Mouse (Mus musculus) stomach, postnatal 0 days (tissue): Measurements from ENCODE around the gene Abraxas2. TPM values are rescaled to one million over a fixed set of nuclear protein-coding genes. Genes with fewer than 3 reads are reported as not detected.

ENCODE experiments used
- ATAC-seq: fragments of 200-750 bp; cut with Nextera tagmentation; 2 replicates; pipeline ENCODE4 v1.8.0; 2017; ENCODE audit not compliant: low FRiP score, low TSS enrichment
- DNase-seq: peaks from one replicate; pipeline ENCODE4 v3.0.0-alpha.2; 2016; ENCODE audit warnings: low spot score
- H3K27ac ChIP-seq: fragments of 300-500 bp; sonication (generic); replicated peaks from 2 replicates; pipeline ENCODE4 v1.5.1; 2014; ENCODE audit warnings: mild to moderate bottlenecking, control low read depth
- H3K27me3 ChIP-seq: fragments of 300-500 bp; sonication (generic); 2 replicates; pipeline ENCODE4 v1.6.1; 2014; ENCODE audit warnings: low read length; ENCODE audit not compliant: control insufficient read depth, insufficient read depth
- H3K36me3 ChIP-seq: fragments of 300-500 bp; sonication (generic); 2 replicates; pipeline ENCODE4 v1.6.1; 2014; ENCODE audit warnings: low read length, mixed read lengths; ENCODE audit not compliant: control insufficient read depth, insufficient read depth
- H3K4me1 ChIP-seq: fragments of 300-500 bp; sonication (generic); replicated peaks from 2 replicates; pipeline ENCODE4 v1.6.1; 2014; ENCODE audit warnings: antibody characterized with exemption; ENCODE audit not compliant: control insufficient read depth, insufficient read depth
- H3K4me2 ChIP-seq: fragments of 300-500 bp; sonication (generic); replicated peaks from 2 replicates; pipeline ENCODE4 v1.6.1; 2014; ENCODE audit warnings: low read depth, mild to moderate bottlenecking, control low read depth, moderate library complexity
- H3K4me3 ChIP-seq: fragments of 300-500 bp; sonication (generic); 2 replicates; pipeline ENCODE4 v1.5.1; 2014; ENCODE audit warnings: low read depth, low read length, control low read depth
- H3K9ac ChIP-seq: fragments of 300-500 bp; sonication (generic); 2 replicates; pipeline ENCODE4 v1.6.1; 2014; ENCODE audit warnings: mild to moderate bottlenecking, low read length, control low read depth, mixed read lengths
- H3K9me3 ChIP-seq: fragments of 300-500 bp; sonication (generic); 2 replicates; pipeline ENCODE4 v1.6.1; 2016; ENCODE audit warnings: low read length; ENCODE audit not compliant: control insufficient read depth
- CTCF ChIP-seq: IDR thresholded peaks from 2 replicates; pipeline ENCODE4 v1.5.1; 2016; ENCODE audit warnings: antibody characterized with exemption, low read depth, mild to moderate bottlenecking, moderate library complexity
- EP300 ChIP-seq: optimal IDR thresholded peaks from 2 replicates; pipeline ENCODE3; 2016; ENCODE audit warnings: antibody characterized with exemption
- WGBS: fragments of 180-500 bp; shearing (Covaris S2); extraction: QIAGEN DNeasy Blood & Tissue Kit; methylation state at CpG from one replicate; pipeline ENCODE4 v1.1.7; 2014; 5-methylcytosine and 5-hydroxymethylcytosine counted together
- polyA plus RNA-seq: library from polyadenylated mRNA; unstranded; fragments of >200 nt; fragmentation: Nextera tagmentation; extraction: Ambion mirVana; gene quantifications from 2 replicates; pipeline ENCODE4 v1.2.1, GENCODE M21; 2015

Gene Abraxas2
- polyA plus RNA-seq, 1 experiment from 2014 or later, result 20.2 TPM

DNA sequence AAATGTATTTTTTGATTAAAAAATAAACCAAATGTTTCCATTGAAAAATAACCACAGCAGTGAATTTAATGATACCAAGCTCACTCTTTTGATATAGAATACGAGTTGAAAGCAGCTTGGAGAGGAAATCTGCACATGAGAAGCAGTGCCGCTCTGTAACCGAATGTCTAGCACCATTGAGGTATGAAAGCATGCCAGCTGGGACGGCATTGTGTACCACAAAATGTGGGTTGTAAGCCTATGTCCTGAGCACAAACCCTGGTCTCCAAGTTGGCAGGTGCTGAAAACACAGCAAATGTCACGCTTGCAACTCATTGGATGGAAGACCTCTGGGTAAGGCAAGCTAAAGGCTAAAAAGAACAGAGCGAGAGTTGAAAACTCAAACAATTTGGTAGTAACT, 42.0 kb upstream of the Abraxas2 start:
- H3K4me1 ChIP-seq, result no peaks in the 10 kb centered on the region; the same call in 1 of the 2 replicates
- TF ChIP-seq CTCF (no peak), EP300 (no peak)
- H3K36me3 ChIP-seq, result no peaks in the 10 kb centered on the region
- H3K4me3 ChIP-seq, result no peak overlapping the region
- no peaks in the 10 kb centered on the region for H3K9me3 ChIP-seq
- no peak overlapping the region for H3K27ac ChIP-seq
- H3K4me2 ChIP-seq, result no peak overlapping the region
- WGBS, result 96% methylated on average over 6 of the region's 6 CpGs
- no peak for DNase-seq
- H3K27me3 ChIP-seq, result no peaks in the 10 kb centered on the region
- H3K9ac ChIP-seq, result no peak overlapping the region
- no peak for ATAC-seq

DNA sequence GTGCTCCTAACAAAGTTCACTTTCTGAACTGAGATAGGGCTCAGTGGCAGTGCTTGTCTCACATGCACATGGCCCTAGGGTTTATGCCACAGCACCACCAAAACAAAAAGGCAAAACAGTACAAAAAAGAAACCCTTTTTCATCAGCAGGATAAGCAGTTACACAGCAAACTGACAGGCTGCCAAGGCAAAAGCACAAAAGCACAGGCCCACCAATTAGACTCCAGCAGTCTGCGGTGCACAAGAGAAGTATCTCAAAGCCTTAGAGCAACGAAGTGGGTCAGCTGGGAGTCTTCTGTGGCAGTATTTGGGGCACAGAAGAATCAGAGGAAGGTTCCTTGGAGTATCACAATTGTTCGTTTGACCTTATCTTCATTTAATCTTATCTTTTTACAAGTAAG, 38.3 kb upstream of the Abraxas2 start:
- Histone ChIP-seq H3K27me3 (no peaks in the 10 kb centered on the region), H3K27ac (no peak overlapping the region), H3K36me3 (no peaks in the 10 kb centered on the region), H3K4me3 (no peak overlapping the region), H3K9ac (no peak overlapping the region), H3K4me2 (no peak overlapping the region), H3K9me3 (no peaks in the 10 kb centered on the region), H3K4me1 (no peaks in the 10 kb centered on the region)
- WGBS, result 73% methylated on average over 3 of the region's 3 CpGs
- no peak for DNase-seq
- ATAC-seq, result no peak
- no peak for TF ChIP-seq CTCF
- TF ChIP-seq EP300, result no peak

DNA sequence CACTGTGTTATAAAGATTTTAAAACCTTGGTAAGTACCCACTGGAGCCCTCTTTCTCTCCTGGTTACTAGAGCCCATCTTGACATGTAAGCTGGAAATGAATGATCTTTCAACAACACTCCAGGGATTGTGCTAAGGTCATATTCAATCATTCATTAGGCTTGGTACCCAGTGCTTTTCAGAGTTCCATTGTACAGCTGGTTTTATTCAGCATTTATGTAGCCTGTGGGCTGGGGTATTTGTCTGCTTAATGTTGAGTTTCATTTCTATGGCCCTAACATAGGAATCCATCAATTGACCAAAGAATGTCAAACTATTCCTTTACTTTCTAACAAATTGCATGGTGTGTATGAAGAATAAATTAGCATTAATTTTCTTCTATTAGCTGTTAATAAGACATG, 35.2 kb upstream of the Abraxas2 start:
- H3K9ac ChIP-seq, result no peak overlapping the region
- DNase-seq (no peak), ATAC-seq (no peak)
- no peaks in the 10 kb centered on the region for H3K27me3 ChIP-seq
- H3K4me2 ChIP-seq, result no peak overlapping the region
- no peaks in the 10 kb centered on the region for H3K9me3 ChIP-seq
- H3K4me1 ChIP-seq, result no peaks in the 10 kb centered on the region
- H3K36me3 ChIP-seq, result peaks cover 4% of the 10 kb centered on the region; the same call in 1 of the 2 replicates
- H3K4me3 ChIP-seq, result no peak overlapping the region
- TF ChIP-seq EP300 (no peak), CTCF (no peak)
- H3K27ac ChIP-seq, result no peak overlapping the region

DNA sequence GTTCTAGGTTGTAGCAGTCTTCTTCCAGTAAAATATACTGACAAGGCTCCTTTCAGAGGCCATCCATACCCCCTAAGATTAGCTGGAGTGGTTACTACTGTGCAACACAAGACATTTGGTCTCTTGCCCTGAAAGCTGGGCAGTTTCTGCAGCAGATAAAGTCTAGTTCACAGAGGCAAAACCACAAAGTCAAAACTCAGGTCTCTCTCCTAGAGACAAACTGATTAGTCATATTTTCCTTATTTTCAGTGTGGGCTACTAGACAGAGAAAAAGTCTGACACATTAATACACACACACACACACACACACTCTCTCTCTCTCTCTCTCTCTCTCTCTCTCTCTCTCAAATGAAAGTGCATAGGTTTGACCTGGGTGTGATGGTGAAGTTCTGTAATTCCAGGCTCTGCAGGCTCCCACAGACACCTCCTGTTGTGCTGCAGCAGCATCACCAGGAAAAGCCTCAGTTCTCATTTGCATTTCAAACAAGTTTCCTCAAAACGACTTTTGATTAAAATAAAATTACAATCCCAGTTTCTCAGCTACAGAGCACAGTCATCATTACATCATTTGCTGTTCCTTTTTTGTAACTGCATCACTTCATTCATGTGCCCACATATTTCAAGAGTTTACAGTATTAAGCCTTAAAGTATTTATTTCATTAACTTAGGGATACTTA, 34.5 kb upstream of the Abraxas2 start:
- H3K27me3 ChIP-seq, result no peaks in the 10 kb centered on the region
- H3K9ac ChIP-seq, result no peak overlapping the region
- DNase-seq, result no peak
- H3K36me3 ChIP-seq, result peaks cover 4% of the 10 kb centered on the region; the same call in 1 of the 2 replicates
- no peaks in the 10 kb centered on the region for H3K4me1 ChIP-seq
- 23% methylated on average over 1 of the region's 1 CpGs for WGBS
- TF ChIP-seq EP300, result no peak
- no peak for TF ChIP-seq CTCF
- no peak overlapping the region for H3K27ac ChIP-seq
- H3K4me2 ChIP-seq, result no peak overlapping the region
- H3K4me3 ChIP-seq, result no peak overlapping the region
- ATAC-seq, result no peak
- H3K9me3 ChIP-seq, result no peaks in the 10 kb centered on the region

GRCm38 (mm10) chr7:132830955-132831354, 28.1 kb upstream of the Abraxas2 start:
- 64% methylated on average over 4 of the region's 4 CpGs for WGBS
- peaks cover 4% of the 10 kb centered on the region; the same call in 1 of the 2 replicates for H3K36me3 ChIP-seq
- ATAC-seq, result no peak
- DNase-seq, result no peak
- no peak overlapping the region for H3K4me2 ChIP-seq
- H3K9me3 ChIP-seq, result no peaks in the 10 kb centered on the region
- H3K4me1 ChIP-seq, result no peaks in the 10 kb centered on the region
- H3K27me3 ChIP-seq, result no peaks in the 10 kb centered on the region
- no peak overlapping the region for H3K9ac ChIP-seq
- H3K27ac ChIP-seq, result no peak overlapping the region
- TF ChIP-seq EP300, result no peak
- H3K4me3 ChIP-seq, result no peak overlapping the region

GRCm38 (mm10) chr7:132841287-132841686, 17.7 kb upstream of the Abraxas2 start:
- H3K27ac ChIP-seq, result no peak overlapping the region
- no peaks in the 10 kb centered on the region for H3K4me1 ChIP-seq
- 85% methylated on average over 5 of the region's 5 CpGs for WGBS
- TF ChIP-seq CTCF (no peak), EP300 (no peak)
- no peaks in the 10 kb centered on the region; the same call in 1 of the 2 replicates for H3K36me3 ChIP-seq
- no peak overlapping the region for H3K4me2 ChIP-seq
- H3K27me3 ChIP-seq, result no peaks in the 10 kb centered on the region
- H3K4me3 ChIP-seq, result no peak overlapping the region
- no peak overlapping the region for H3K9ac ChIP-seq
- no peaks in the 10 kb centered on the region for H3K9me3 ChIP-seq
- no peak for ATAC-seq
- no peak for DNase-seq
